Mouse (Mus musculus) testis, adult 2 months (tissue): ENCODE measurements around the gene Tac2. TPM values are rescaled to one million over a fixed set of nuclear protein-coding genes. Genes with fewer than 3 reads are reported as not detected.

Source experiments
- H3K27ac ChIP-seq: fragments of 200-500 bp; 2 replicates; pipeline ENCODE4 v1.5.1; 2012; ENCODE audit warnings: low read depth, low read length; ENCODE audit not compliant: control insufficient read depth, insufficient read depth
- H3K27me3 ChIP-seq: fragments of 200-500 bp; 2 replicates; pipeline ENCODE4 v1.6.1; 2012; ENCODE audit warnings: mild to moderate bottlenecking, low read length, moderate library complexity; ENCODE audit not compliant: control insufficient read depth, insufficient read depth
- H3K36me3 ChIP-seq: fragments of 200-500 bp; 2 replicates; pipeline ENCODE4 v1.6.1; 2012; ENCODE audit warnings: mild to moderate bottlenecking, low read length; ENCODE audit not compliant: control insufficient read depth, insufficient read depth
- H3K4me1 ChIP-seq: fragments of 200-500 bp; 2 replicates; pipeline ENCODE4 v1.6.1; 2012; ENCODE audit warnings: low read length; ENCODE audit not compliant: control insufficient read depth, insufficient read depth
- H3K4me3 ChIP-seq: fragments of 200-500 bp; 2 replicates; pipeline ENCODE4 v1.5.1; 2012; ENCODE audit warnings: low read depth, mild to moderate bottlenecking, low read length, moderate library complexity, mixed read lengths; ENCODE audit not compliant: control insufficient read depth
- CTCF ChIP-seq: fragments of 200-500 bp; IDR thresholded peaks from 2 replicates; pipeline ENCODE4 v1.5.1; 2012; ENCODE audit warnings: low read depth, mild to moderate bottlenecking, inconsistent platforms, low read length, moderate library complexity; ENCODE audit not compliant: control insufficient read depth, insufficient read depth, insufficient replicate concordance
- POLR2A ChIP-seq: fragments of 200-500 bp; IDR thresholded peaks from 2 replicates; pipeline ENCODE4 v1.6.1; 2012; ENCODE audit warnings: low read depth, mild to moderate bottlenecking, inconsistent platforms, low read length, moderate library complexity; ENCODE audit not compliant: control insufficient read depth
- polyA plus RNA-seq: library from polyadenylated mRNA; depleted of rRNA; stranded (reverse); fragments of >200 nt; gene quantifications from 2 replicates; pipeline ENCODE4 v1.2.3, GENCODE M21; 2012

Gene Tac2
- polyA plus RNA-seq, 1 experiment: not detected

GRCm38 (mm10) chr10:127747254-127747653, 23.0 kb downstream of the Tac2 start:
- H3K4me3 ChIP-seq: no peak overlapping the region
- TF ChIP-seq POLR2A (no peak), CTCF (no peak)
- H3K27ac ChIP-seq: no peak overlapping the region
- H3K4me1 ChIP-seq: peaks cover 14% of the 10 kb centered on the region
- no peaks in the 10 kb centered on the region; the same call in 1 of the 2 replicates for H3K36me3 ChIP-seq
- no peaks in the 10 kb centered on the region for H3K27me3 ChIP-seq

- TF ChIP-seq CTCF: no peak
- no peak for TF ChIP-seq POLR2A
- H3K27ac ChIP-seq: no peak overlapping the region
- no peak overlapping the region for H3K4me3 ChIP-seq
- no peaks in the 10 kb centered on the region for H3K27me3 ChIP-seq
- H3K4me1 ChIP-seq: peaks cover 14% of the 10 kb centered on the region
- no peaks in the 10 kb centered on the region; the same call in 1 of the 2 replicates for H3K36me3 ChIP-seq
These were observed 24.8 kb downstream of the Tac2 start for GRCm38 (mm10) chr10:127748847-127749612.

GRCm38 (mm10) chr10:127750136-127750777, 26.0 kb downstream of the Tac2 start:
- Histone ChIP-seq H3K27ac (peak overlapping the region; percentile 12), H3K36me3 (no peaks in the 10 kb centered on the region), H3K4me1 (peaks cover 14% of the 10 kb centered on the region), H3K27me3 (no peaks in the 10 kb centered on the region), H3K4me3 (peak overlapping the region; percentile 22)
- TF ChIP-seq CTCF (no peak), POLR2A (no peak)

GRCm38 (mm10) chr10:127751548-127751947, 27.3 kb downstream of the Tac2 start, which contains the start of gene Gpr182:
TSS of gene Gpr182 (minus strand) at chr10:127751732.
- Histone ChIP-seq H3K27ac (no peak within 1 kb of the TSS), H3K4me3 (peak within 1 kb of the TSS; percentile 2; the same call in 1 of the 2 replicates), H3K27me3 (no peaks in the 10 kb centered on the region), H3K36me3 (no peaks in the 10 kb centered on the region), H3K4me1 (peaks cover 22% of the 10 kb centered on the region)
- TF ChIP-seq POLR2A (no peak), CTCF (no peak)

- Histone ChIP-seq H3K27ac (peak overlapping the region; percentile 71), H3K36me3 (no peaks in the 10 kb centered on the region), H3K27me3 (no peaks in the 10 kb centered on the region), H3K4me1 (peaks cover 21% of the 10 kb centered on the region), H3K4me3 (no peak overlapping the region)
- TF ChIP-seq CTCF (no peak), POLR2A (no peak)
These were observed 30.4 kb downstream of the Tac2 start for GRCm38 (mm10) chr10:127754566-127755166.

- no peaks in the 10 kb centered on the region for H3K27me3 ChIP-seq
- H3K4me1 ChIP-seq: peaks cover 16% of the 10 kb centered on the region
- no peaks in the 10 kb centered on the region for H3K36me3 ChIP-seq
- H3K27ac ChIP-seq: peak overlapping the region; percentile 71
- TF ChIP-seq POLR2A (no peak), CTCF (no peak)
- no peak overlapping the region for H3K4me3 ChIP-seq
These were observed 31.0 kb downstream of the Tac2 start for GRCm38 (mm10) chr10:127755246-127755645.

GRCm38 (mm10) chr10:127755770-127756468, 31.6 kb downstream of the Tac2 start:
- Histone ChIP-seq H3K27ac (peak overlapping the region; percentile 2; the same call in 1 of the 2 replicates), H3K27me3 (no peaks in the 10 kb centered on the region), H3K4me1 (peaks cover 9% of the 10 kb centered on the region), H3K36me3 (no peaks in the 10 kb centered on the region), H3K4me3 (peak overlapping the region; percentile 10)
- TF ChIP-seq CTCF: no peak
- 0 out of 2 replicates have a peak, but pooled peaks have one; percentile 15 for TF ChIP-seq POLR2A
